Mouse (Mus musculus) heart, adult 2 months (tissue): ENCODE data around the gene Ccdc78.

Experiments used
- CTCF ChIP-seq: fragments of 200-600 bp; IDR thresholded peaks from 2 replicates; pipeline ENCODE4 v1.8.1; 2022; ENCODE audit warnings: antibody characterized with exemption, mild to moderate bottlenecking, moderate library complexity
- POLR2A ChIP-seq: fragments of 200-500 bp; IDR thresholded peaks from 2 replicates; pipeline ENCODE4 v1.6.1; 2011; ENCODE audit warnings: mild to moderate bottlenecking, low read depth, low read length, control low read depth; ENCODE audit not compliant: insufficient read depth

- no peak for TF ChIP-seq CTCF
- TF ChIP-seq POLR2A: no peak
Measured at GRCm38 (mm10) chr17:25794197-25794596, 7.8 kb downstream of the Ccdc78 start.
